Mouse (Mus musculus): ENCODE measurements around the gene Sphkap. TPM values are rescaled to one million over a fixed set of nuclear protein-coding genes. Genes with fewer than 3 reads are reported as not detected.
A peak's percentile ranks its signal among the peaks of the same experiment; 100 is the strongest.

Gene Sphkap
- 7.1 and 10.9 TPM in 2 replicates for polyA plus RNA-seq (2012; rRNA removed)

- peak; percentile 69 for DNase-seq (ENCODE audit: low read depth)
- TF ChIP-seq POLR2A (IDR thresholded peaks at IDR 0.05; ENCODE audit: borderline replicate concordance, extremely low read depth, insufficient read depth, insufficient read length, poor library complexity, severe bottlenecking): no peak
- peak; percentile 18; the same call in 1 of the 2 replicates for TF ChIP-seq CTCF (IDR thresholded peaks at IDR 0.05; ENCODE audit: borderline replicate concordance, extremely low read depth, insufficient read depth, insufficient read length)
Measured at GRCm38 (mm10) chr1:83408021-83408464, at the start of gene Sphkap. Gene Sphkap, minus strand, starts transcription at chr1:83408200.

GRCm38 (mm10) chr1:83451291-83451690 is 43.3 kb upstream of the Sphkap start:
- peak; percentile 57 for DNase-seq (ENCODE audit: low read depth)
- TF ChIP-seq CTCF (IDR thresholded peaks at IDR 0.05; ENCODE audit: borderline replicate concordance, extremely low read depth, insufficient read depth, insufficient read length) (no peak), POLR2A (IDR thresholded peaks at IDR 0.05; ENCODE audit: borderline replicate concordance, extremely low read depth, insufficient read depth, insufficient read length, poor library complexity, severe bottlenecking) (no peak)

- TF ChIP-seq CTCF (IDR thresholded peaks at IDR 0.05; ENCODE audit: borderline replicate concordance, extremely low read depth, insufficient read depth, insufficient read length) (no peak), POLR2A (IDR thresholded peaks at IDR 0.05; ENCODE audit: borderline replicate concordance, extremely low read depth, insufficient read depth, insufficient read length, poor library complexity, severe bottlenecking) (no peak)
- no peak for DNase-seq (ENCODE audit: low read depth)
Measured at GRCm38 (mm10) chr1:83440422-83440821, 32.4 kb upstream of the Sphkap start.

- no peak for TF ChIP-seq CTCF (IDR thresholded peaks at IDR 0.05; ENCODE audit: borderline replicate concordance, extremely low read depth, insufficient read depth, insufficient read length)
- DNase-seq (ENCODE audit: low read depth): no peak
Measured at GRCm38 (mm10) chr1:83433932-83434331, 25.9 kb upstream of the Sphkap start.

GRCm38 (mm10) chr1:83429866-83430265 is 21.9 kb upstream of the Sphkap start:
- peak; percentile 63 for DNase-seq (ENCODE audit: low read depth)
- no peak for TF ChIP-seq POLR2A (IDR thresholded peaks at IDR 0.05; ENCODE audit: borderline replicate concordance, extremely low read depth, insufficient read depth, insufficient read length, poor library complexity, severe bottlenecking)
- no peak for TF ChIP-seq CTCF (IDR thresholded peaks at IDR 0.05; ENCODE audit: borderline replicate concordance, extremely low read depth, insufficient read depth, insufficient read length)

GRCm38 (mm10) chr1:83407616-83408015 is 384 bp downstream of the Sphkap start:
- no peak for DNase-seq (ENCODE audit: low read depth)
- TF ChIP-seq CTCF (IDR thresholded peaks at IDR 0.05; ENCODE audit: borderline replicate concordance, extremely low read depth, insufficient read depth, insufficient read length) (no peak), POLR2A (IDR thresholded peaks at IDR 0.05; ENCODE audit: borderline replicate concordance, extremely low read depth, insufficient read depth, insufficient read length, poor library complexity, severe bottlenecking) (no peak)

- TF ChIP-seq POLR2A (IDR thresholded peaks at IDR 0.05; ENCODE audit: borderline replicate concordance, extremely low read depth, insufficient read depth, insufficient read length, poor library complexity, severe bottlenecking): no peak
- TF ChIP-seq CTCF (IDR thresholded peaks at IDR 0.05; ENCODE audit: borderline replicate concordance, extremely low read depth, insufficient read depth, insufficient read length): no peak
Measured at GRCm38 (mm10) chr1:83406882-83407549, 984 bp downstream of the Sphkap start.

GRCm38 (mm10) chr1:83401079-83401478 is 6.9 kb downstream of the Sphkap start:
- DNase-seq (ENCODE audit: low read depth): no peak
- no peak for TF ChIP-seq POLR2A (IDR thresholded peaks at IDR 0.05; ENCODE audit: borderline replicate concordance, extremely low read depth, insufficient read depth, insufficient read length, poor library complexity, severe bottlenecking)
- no peak for TF ChIP-seq CTCF (IDR thresholded peaks at IDR 0.05; ENCODE audit: borderline replicate concordance, extremely low read depth, insufficient read depth, insufficient read length)

More at GRCm38 (mm10) chr1:83406882-83407549, 984 bp downstream of the Sphkap start:
- peak; percentile 35 for DNase-seq (ENCODE audit: low read depth)

- no peak for DNase-seq (ENCODE audit: low read depth)
- TF ChIP-seq POLR2A (IDR thresholded peaks at IDR 0.05; ENCODE audit: borderline replicate concordance, extremely low read depth, insufficient read depth, insufficient read length, poor library complexity, severe bottlenecking) (no peak), CTCF (IDR thresholded peaks at IDR 0.05; ENCODE audit: borderline replicate concordance, extremely low read depth, insufficient read depth, insufficient read length) (no peak)
Measured at GRCm38 (mm10) chr1:83396284-83396683, 11.7 kb downstream of the Sphkap start.

GRCm38 (mm10) chr1:83395559-83395958 is 12.4 kb downstream of the Sphkap start:
- TF ChIP-seq POLR2A (IDR thresholded peaks at IDR 0.05; ENCODE audit: borderline replicate concordance, extremely low read depth, insufficient read depth, insufficient read length, poor library complexity, severe bottlenecking): no peak
- no peak for TF ChIP-seq CTCF (IDR thresholded peaks at IDR 0.05; ENCODE audit: borderline replicate concordance, extremely low read depth, insufficient read depth, insufficient read length)
- DNase-seq (ENCODE audit: low read depth): no peak

GRCm38 (mm10) chr1:83389419-83389818 is 18.6 kb downstream of the Sphkap start:
- TF ChIP-seq POLR2A (IDR thresholded peaks at IDR 0.05; ENCODE audit: borderline replicate concordance, extremely low read depth, insufficient read depth, insufficient read length, poor library complexity, severe bottlenecking) (no peak), CTCF (IDR thresholded peaks at IDR 0.05; ENCODE audit: borderline replicate concordance, extremely low read depth, insufficient read depth, insufficient read length) (no peak)
- DNase-seq (ENCODE audit: low read depth): peak; percentile 37

GRCm38 (mm10) chr1:83377404-83377803 is 30.6 kb downstream of the Sphkap start:
- TF ChIP-seq CTCF (IDR thresholded peaks at IDR 0.05; ENCODE audit: borderline replicate concordance, extremely low read depth, insufficient read depth, insufficient read length) (no peak), POLR2A (IDR thresholded peaks at IDR 0.05; ENCODE audit: borderline replicate concordance, extremely low read depth, insufficient read depth, insufficient read length, poor library complexity, severe bottlenecking) (no peak)
- no peak for DNase-seq (ENCODE audit: low read depth)
